Mouse (Mus musculus) lung, adult 2 months (tissue): ENCODE data around the gene Robo3. TPM values are rescaled to one million over a fixed set of nuclear protein-coding genes. Genes with fewer than 3 reads are reported as not detected.

Experiments
- DNase-seq: peaks from one replicate; pipeline ENCODE4 v3.0.0; 2022
- H3K4me1 ChIP-seq: fragments of 200-500 bp; 2 replicates; pipeline ENCODE4 v1.6.1; 2011; ENCODE audit warnings: low read length; ENCODE audit not compliant: control insufficient read depth, insufficient read depth
- H3K4me3 ChIP-seq: fragments of 200-500 bp; replicated peaks from 2 replicates; pipeline ENCODE3; 2011; ENCODE audit warnings: low read depth, mild to moderate bottlenecking, control low read depth, low read length; ENCODE audit errors: extremely low read depth
- CTCF ChIP-seq: fragments of 200-500 bp; IDR thresholded peaks from 2 replicates; pipeline ENCODE4 v1.5.1; 2011; ENCODE audit warnings: mild to moderate bottlenecking, low read length, control low read depth; ENCODE audit not compliant: insufficient read depth
- POLR2A ChIP-seq: fragments of 200-500 bp; IDR thresholded peaks from 2 replicates; pipeline ENCODE4 v1.6.1; 2011; ENCODE audit warnings: low read depth, mild to moderate bottlenecking, control low read depth, low read length, borderline replicate concordance; ENCODE audit errors: extremely low read depth
- WGBS: fragments of 180-500 bp; shearing (Covaris S2); methylation state at CpG from one replicate; pipeline ENCODE4 v1.1.7; 2018; 5-methylcytosine and 5-hydroxymethylcytosine counted together
- polyA plus RNA-seq: library from polyadenylated mRNA; depleted of rRNA; stranded (reverse); fragments of >200 nt; gene quantifications from 2 replicates; pipeline ENCODE4 v1.2.3, GENCODE M21; 2012

Gene Robo3
- polyA plus RNA-seq, 1 experiment, result 0.07 TPM

DNA sequence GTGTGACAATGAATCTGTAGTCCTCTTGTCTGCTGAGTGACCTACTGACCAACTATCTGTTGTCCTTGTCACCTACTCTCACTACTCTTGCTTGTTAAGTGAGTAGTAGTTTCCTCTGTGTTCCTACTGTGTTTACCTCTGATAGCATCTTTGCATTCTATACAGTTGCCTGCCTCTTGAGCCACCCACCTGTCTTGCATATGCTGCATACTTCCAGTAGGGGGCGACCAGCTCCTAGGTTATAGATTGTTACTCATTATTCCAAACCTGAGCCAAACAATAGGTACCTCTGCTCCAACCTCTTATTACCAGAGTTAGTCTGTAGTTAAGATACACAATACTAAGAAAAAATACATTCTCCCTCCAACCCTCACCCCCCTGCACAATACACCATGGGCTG is 26.7 kb downstream of the Robo3 start:
- no peak for DNase-seq
- H3K4me1 ChIP-seq, result no peaks in the 10 kb centered on the region
- WGBS, result 0% methylated on average over 1 of the region's 1 CpGs
- TF ChIP-seq POLR2A, result no peak
- TF ChIP-seq CTCF, result peak; percentile 70
- H3K4me3 ChIP-seq, result no peak overlapping the region

DNA sequence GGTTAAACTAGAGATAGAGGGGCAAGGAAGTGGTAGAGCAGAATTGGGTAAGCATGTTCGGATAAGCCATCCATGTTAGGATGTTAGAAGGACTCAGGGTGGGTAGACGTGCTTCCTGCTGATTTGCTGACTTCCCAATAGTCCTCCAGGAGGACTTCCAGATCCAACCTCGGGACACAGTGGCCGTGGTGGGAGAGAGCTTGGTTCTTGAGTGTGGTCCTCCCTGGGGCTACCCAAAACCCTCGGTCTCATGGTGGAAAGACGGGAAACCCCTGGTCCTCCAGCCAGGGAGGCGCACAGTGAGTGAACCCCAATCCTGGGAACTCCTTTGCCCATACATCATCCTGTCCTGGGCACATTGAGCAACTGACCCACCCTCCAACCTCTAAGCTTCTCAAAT is 30.0 kb downstream of the Robo3 start:
- H3K4me3 ChIP-seq, result peak overlapping the region; percentile 98
- 62% methylated on average over 7 of the region's 7 CpGs for WGBS
- H3K4me1 ChIP-seq, result peaks cover 2% of the 10 kb centered on the region
- DNase-seq, result no peak
- TF ChIP-seq CTCF (no peak), POLR2A (no peak)

GRCm38 (mm10) chr9:37402501-37402900 is 30.5 kb downstream of the Robo3 start:
- Histone ChIP-seq H3K4me3 (peak overlapping the region; percentile 98), H3K4me1 (peaks cover 2% of the 10 kb centered on the region)
- TF ChIP-seq CTCF (no peak), POLR2A (0 out of 2 replicates have a peak, but pooled peaks have one; percentile 26)
- WGBS, result 59% methylated on average over 7 of the region's 7 CpGs
- DNase-seq, result no peak

DNA sequence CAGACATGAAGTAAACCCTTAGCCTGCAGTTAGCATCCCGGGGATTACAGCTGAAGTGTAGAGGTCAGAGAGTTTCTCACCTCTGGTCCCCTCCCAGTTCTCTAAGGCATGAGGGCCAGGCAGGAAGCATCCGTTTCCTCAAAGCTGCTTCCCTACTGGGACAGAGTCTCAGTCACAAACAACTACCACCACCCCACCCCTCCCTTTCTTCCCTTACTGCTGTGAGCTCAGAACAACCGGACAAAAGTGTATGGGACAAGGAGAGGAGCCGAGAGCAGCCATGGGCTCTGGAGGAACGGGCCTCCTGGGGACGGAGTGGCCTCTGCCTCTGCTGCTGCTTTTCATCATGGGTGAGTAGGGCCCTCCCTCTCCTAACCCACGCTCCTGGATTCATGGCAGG is 31.2 kb downstream of the Robo3 start, which contains the start of gene Robo4:
Robo4 (plus strand) TSS at position 96 of the 400 bp plus-strand sequence.
- TF ChIP-seq POLR2A (peak; percentile 82; the same call in 1 of the 2 replicates), CTCF (no peak)
- Histone ChIP-seq H3K4me1 (peaks cover 2% of the 10 kb centered on the region), H3K4me3 (peak within 1 kb of the TSS; percentile 98)
- WGBS, result 23% methylated on average over 7 of the region's 7 CpGs
- DNase-seq, result no peak

- no peak for TF ChIP-seq CTCF
- TF ChIP-seq POLR2A, result 0 out of 2 replicates have a peak, but pooled peaks have one; percentile 16
- no peak overlapping the region for H3K4me3 ChIP-seq
- 49% methylated on average over 2 of the region's 2 CpGs for whole genome bisulfite sequencing
- peaks cover 2% of the 10 kb centered on the region for H3K4me1 ChIP-seq
- no peak for DNase-seq
These were observed 32.5 kb downstream of the Robo3 start for GRCm38 (mm10) chr9:37400585-37400984.

- DNase-seq, result no peak
- TF ChIP-seq CTCF, result no peak
- no peak for TF ChIP-seq POLR2A
- Histone ChIP-seq H3K4me3 (no peak overlapping the region), H3K4me1 (no peaks in the 10 kb centered on the region)
- 43% methylated on average over 8 of the region's 8 CpGs for WGBS
These were observed 39.4 kb downstream of the Robo3 start for GRCm38 (mm10) chr9:37393482-37394131.

- no peaks in the 10 kb centered on the region for H3K4me1 ChIP-seq
- H3K4me3 ChIP-seq, result no peak overlapping the region
- no peak for TF ChIP-seq CTCF
- no peak for TF ChIP-seq POLR2A
- WGBS, result 87% methylated on average over 2 of the region's 2 CpGs
- DNase-seq, result no peak
These were observed 41.0 kb downstream of the Robo3 start for GRCm38 (mm10) chr9:37392071-37392470.

GRCm38 (mm10) chr9:37390891-37391290 is 42.2 kb downstream of the Robo3 start:
- DNase-seq, result no peak
- TF ChIP-seq CTCF, result no peak
- no peak for TF ChIP-seq POLR2A
- 42% methylated on average over 2 of the region's 2 CpGs for WGBS
- no peak overlapping the region for H3K4me3 ChIP-seq
- no peaks in the 10 kb centered on the region for H3K4me1 ChIP-seq

GRCm38 (mm10) chr9:37384284-37385182 is 48.5 kb downstream of the Robo3 start:
- peak; percentile 62 for DNase-seq
- Histone ChIP-seq H3K4me3 (peak overlapping the region; percentile 67), H3K4me1 (no peaks in the 10 kb centered on the region)
- 4% methylated on average over 54 of the region's 54 CpGs for WGBS
- TF ChIP-seq CTCF (peak; percentile 69), POLR2A (peak; percentile 34; the same call in 1 of the 2 replicates)

DNA sequence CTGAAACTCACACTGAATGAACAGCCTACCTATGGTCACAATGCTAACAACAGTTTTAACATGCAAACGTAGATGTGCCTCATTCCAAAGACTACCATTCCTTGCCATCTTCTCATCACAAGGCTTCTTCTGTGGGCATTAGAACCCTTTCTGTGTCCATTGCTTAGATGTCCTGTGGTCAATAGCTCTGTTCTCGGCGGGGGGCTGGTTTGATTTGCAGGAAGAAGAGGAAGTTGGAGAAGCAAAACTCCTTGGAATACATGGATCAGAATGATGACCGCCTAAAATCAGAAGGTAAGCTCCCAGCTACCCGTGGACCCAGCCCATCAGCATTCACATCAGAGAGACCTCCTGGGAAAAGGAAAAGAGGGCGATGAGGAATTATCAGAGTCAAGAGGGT is 49.9 kb downstream of the Robo3 start:
- Histone ChIP-seq H3K4me3 (no peak overlapping the region), H3K4me1 (no peaks in the 10 kb centered on the region)
- DNase-seq, result no peak
- no peak for TF ChIP-seq CTCF
- no peak for TF ChIP-seq POLR2A
- 93% methylated on average over 6 of the region's 6 CpGs for WGBS
